Mouse (Mus musculus): ENCODE results near the gene Mipol1. TPM values are rescaled to one million over a fixed set of nuclear protein-coding genes. Genes with fewer than 3 reads are reported as not detected.
"Not testable (repeated sequence)": the region's sequence is repeated elsewhere in the genome, so short reads cannot be mapped to it uniquely, and the experiment has no call there.

The Mipol1 gene
- polyA plus RNA-seq, 1 experiment from 2014 or later, result 9.4 TPM

- H3K27me3 ChIP-seq, result no peaks in the 10 kb centered on the region
These were observed 157.5 kb downstream of the Mipol1 start for GRCm38 (mm10) chr12:57387588-57388292.

GRCm38 (mm10) chr12:57399547-57399946 lies 169.3 kb downstream of the Mipol1 start:
- H3K4me2 ChIP-seq, result no peak overlapping the region
- H3K27me3 ChIP-seq, result peaks cover 4% of the 10 kb centered on the region; the same call in 1 of the 2 replicates
- H3K9me3 ChIP-seq, result no peaks in the 10 kb centered on the region
- peaks cover 21% of the 10 kb centered on the region for H3K4me1 ChIP-seq
- peak; percentile 70; the same call in 1 of the 2 replicates for ATAC-seq (ENCODE audit: low FRiP score)
- H3K27ac ChIP-seq, result no peak overlapping the region
- no peak overlapping the region for H3K9ac ChIP-seq
- no peak overlapping the region for H3K4me3 ChIP-seq (replicated peaks)
- 12% methylated on average over 4 of the region's 4 CpGs for WGBS
- no peaks in the 10 kb centered on the region for H3K36me3 ChIP-seq (replicated peaks)

More at GRCm38 (mm10) chr12:57387588-57388292, 157.5 kb downstream of the Mipol1 start:
- no peak for ATAC-seq (ENCODE audit: low FRiP score)
- no peak overlapping the region for H3K9ac ChIP-seq
- no peaks in the 10 kb centered on the region for H3K9me3 ChIP-seq
- no peaks in the 10 kb centered on the region for H3K36me3 ChIP-seq (replicated peaks)
- no peak overlapping the region for H3K27ac ChIP-seq
- 96% methylated on average over 2 of the region's 2 CpGs for WGBS
- H3K4me2 ChIP-seq, result no peak overlapping the region
- no peaks in the 10 kb centered on the region for H3K4me1 ChIP-seq
- H3K4me3 ChIP-seq (replicated peaks), result no peak overlapping the region

- Histone ChIP-seq H3K9ac (no peak overlapping the region), H3K27ac (no peak overlapping the region), H3K4me3 (replicated peaks) (no peak overlapping the region), H3K9me3 (no peaks in the 10 kb centered on the region), H3K4me2 (peak overlapping the region; percentile 30; the same call in 1 of the 2 replicates), H3K4me1 (peaks cover 21% of the 10 kb centered on the region), H3K27me3 (peaks cover 4% of the 10 kb centered on the region; the same call in 1 of the 2 replicates), H3K36me3 (replicated peaks) (no peaks in the 10 kb centered on the region)
- 5% methylated on average over 4 of the region's 4 CpGs for WGBS
- peak; percentile 31; the same call in 1 of the 2 replicates for ATAC-seq (ENCODE audit: low FRiP score)
These were observed 170.0 kb downstream of the Mipol1 start for GRCm38 (mm10) chr12:57400186-57400585.

- Histone ChIP-seq H3K27me3 (peaks cover 4% of the 10 kb centered on the region; the same call in 1 of the 2 replicates), H3K27ac (no peak overlapping the region), H3K36me3 (replicated peaks) (no peaks in the 10 kb centered on the region), H3K9me3 (no peaks in the 10 kb centered on the region), H3K9ac (no peak overlapping the region), H3K4me2 (peak overlapping the region; percentile 30), H3K4me1 (peaks cover 21% of the 10 kb centered on the region), H3K4me3 (replicated peaks) (no peak overlapping the region)
- no peak for ATAC-seq (ENCODE audit: low FRiP score)
- 9% methylated on average over 7 of the region's 7 CpGs for WGBS
These were observed 170.9 kb downstream of the Mipol1 start for GRCm38 (mm10) chr12:57401126-57401525.

GRCm38 (mm10) chr12:57402360-57402759 lies 172.1 kb downstream of the Mipol1 start:
- no peak for ATAC-seq (ENCODE audit: low FRiP score)
- Histone ChIP-seq H3K27me3 (peaks cover 4% of the 10 kb centered on the region; the same call in 1 of the 2 replicates), H3K9me3 (no peaks in the 10 kb centered on the region), H3K27ac (no peak overlapping the region), H3K36me3 (replicated peaks) (no peaks in the 10 kb centered on the region), H3K4me1 (peaks cover 21% of the 10 kb centered on the region), H3K4me3 (replicated peaks) (no peak overlapping the region), H3K9ac (no peak overlapping the region), H3K4me2 (no peak overlapping the region)
- 69% methylated on average over 6 of the region's 6 CpGs for WGBS

- H3K4me3 ChIP-seq (replicated peaks), result no peak overlapping the region
- no peak overlapping the region for H3K27ac ChIP-seq
- H3K9ac ChIP-seq, result no peak overlapping the region
- no peaks in the 10 kb centered on the region for H3K36me3 ChIP-seq (replicated peaks)
- no peak for ATAC-seq (ENCODE audit: low FRiP score)
- H3K9me3 ChIP-seq, result no peaks in the 10 kb centered on the region
- H3K4me1 ChIP-seq, result no peaks in the 10 kb centered on the region
- H3K4me2 ChIP-seq, result no peak overlapping the region
- no peaks in the 10 kb centered on the region for H3K27me3 ChIP-seq
These were observed 179.7 kb downstream of the Mipol1 start for GRCm38 (mm10) chr12:57409976-57410375.

GRCm38 (mm10) chr12:57413833-57414232 lies 183.6 kb downstream of the Mipol1 start:
- H3K9ac ChIP-seq, result no peak overlapping the region
- WGBS, result 86% methylated on average over 3 of the region's 3 CpGs
- no peaks in the 10 kb centered on the region for H3K27me3 ChIP-seq
- no peaks in the 10 kb centered on the region for H3K36me3 ChIP-seq (replicated peaks)
- H3K27ac ChIP-seq, result no peak overlapping the region
- no peak overlapping the region for H3K4me3 ChIP-seq (replicated peaks)
- H3K4me2 ChIP-seq, result no peak overlapping the region
- no peak for ATAC-seq (ENCODE audit: low FRiP score)
- H3K9me3 ChIP-seq, result no peaks in the 10 kb centered on the region
- H3K4me1 ChIP-seq, result no peaks in the 10 kb centered on the region

GRCm38 (mm10) chr12:57424902-57425301 lies 194.7 kb downstream of the Mipol1 start:
- Histone ChIP-seq H3K9ac (no peak overlapping the region), H3K4me3 (replicated peaks) (no peak overlapping the region), H3K4me1 (no peaks in the 10 kb centered on the region), H3K27ac (no peak overlapping the region), H3K4me2 (no peak overlapping the region), H3K9me3 (no peaks in the 10 kb centered on the region), H3K27me3 (no peaks in the 10 kb centered on the region), H3K36me3 (replicated peaks) (no peaks in the 10 kb centered on the region)
- no peak for ATAC-seq (ENCODE audit: low FRiP score)
- 97% methylated on average over 5 of the region's 5 CpGs for WGBS

GRCm38 (mm10) chr12:57428243-57428642 lies 198.0 kb downstream of the Mipol1 start:
- no peak overlapping the region for H3K4me2 ChIP-seq
- no peaks in the 10 kb centered on the region for H3K27me3 ChIP-seq
- H3K27ac ChIP-seq, result no peak overlapping the region
- H3K9ac ChIP-seq, result no peak overlapping the region
- ATAC-seq (ENCODE audit: low FRiP score), result no peak
- no peaks in the 10 kb centered on the region for H3K36me3 ChIP-seq (replicated peaks)
- H3K4me1 ChIP-seq, result no peaks in the 10 kb centered on the region
- no peak overlapping the region for H3K4me3 ChIP-seq (replicated peaks)
- WGBS, result 90% methylated on average over 3 of the region's 3 CpGs
- no peaks in the 10 kb centered on the region for H3K9me3 ChIP-seq

GRCm38 (mm10) chr12:57428767-57429166 lies 198.5 kb downstream of the Mipol1 start:
- no peak overlapping the region for H3K27ac ChIP-seq
- H3K9me3 ChIP-seq, result no peaks in the 10 kb centered on the region
- no peaks in the 10 kb centered on the region for H3K36me3 ChIP-seq (replicated peaks)
- H3K4me1 ChIP-seq, result no peaks in the 10 kb centered on the region
- no peak overlapping the region for H3K9ac ChIP-seq
- H3K4me2 ChIP-seq, result no peak overlapping the region
- no peak overlapping the region for H3K4me3 ChIP-seq (replicated peaks)
- 68% methylated on average over 2 of the region's 2 CpGs for WGBS
- no peak for ATAC-seq (ENCODE audit: low FRiP score)
- no peaks in the 10 kb centered on the region for H3K27me3 ChIP-seq

- H3K27ac ChIP-seq; H3K9ac ChIP-seq; H3K4me2 ChIP-seq; H3K27me3 ChIP-seq; ATAC-seq (ENCODE audit: low FRiP score); H3K4me3 ChIP-seq (replicated peaks); H3K4me1 ChIP-seq; H3K9me3 ChIP-seq; H3K36me3 ChIP-seq (replicated peaks): not testable (repeated sequence)
- WGBS, result 62% methylated on average over 8 of the region's 8 CpGs
These were observed 206.9 kb downstream of the Mipol1 start for GRCm38 (mm10) chr12:57436939-57437659.

GRCm38 (mm10) chr12:57444281-57444903 lies 214.2 kb downstream of the Mipol1 start:
- Histone ChIP-seq H3K27ac (no peak overlapping the region), H3K27me3 (no peaks in the 10 kb centered on the region), H3K9ac (no peak overlapping the region), H3K4me3 (replicated peaks) (no peak overlapping the region), H3K36me3 (replicated peaks) (no peaks in the 10 kb centered on the region), H3K4me1 (no peaks in the 10 kb centered on the region), H3K9me3 (no peaks in the 10 kb centered on the region), H3K4me2 (no peak overlapping the region)
- no peak for ATAC-seq (ENCODE audit: low FRiP score)
- WGBS, result 55% methylated on average over 10 of the region's 10 CpGs

All from forebrain, embryonic 12.5 days (tissue).